Mouse (Mus musculus) kidney, adult 2 months (tissue): ENCODE data around the gene Eef1akmt1.

Experiments used
- CTCF ChIP-seq: fragments of 200-500 bp; conservative IDR thresholded peaks from 2 replicates; pipeline ENCODE4 v1.5.1; 2011; ENCODE audit warnings: low read depth, mild to moderate bottlenecking, control low read depth, low read length, moderate library complexity, mixed read lengths; ENCODE audit not compliant: insufficient read depth, insufficient read length
- POLR2A ChIP-seq: fragments of 200-500 bp; IDR thresholded peaks from one replicate; pipeline ENCODE4 v1.6.1; 2011; ENCODE audit warnings: low read depth, low read length, control low read depth

DNA sequence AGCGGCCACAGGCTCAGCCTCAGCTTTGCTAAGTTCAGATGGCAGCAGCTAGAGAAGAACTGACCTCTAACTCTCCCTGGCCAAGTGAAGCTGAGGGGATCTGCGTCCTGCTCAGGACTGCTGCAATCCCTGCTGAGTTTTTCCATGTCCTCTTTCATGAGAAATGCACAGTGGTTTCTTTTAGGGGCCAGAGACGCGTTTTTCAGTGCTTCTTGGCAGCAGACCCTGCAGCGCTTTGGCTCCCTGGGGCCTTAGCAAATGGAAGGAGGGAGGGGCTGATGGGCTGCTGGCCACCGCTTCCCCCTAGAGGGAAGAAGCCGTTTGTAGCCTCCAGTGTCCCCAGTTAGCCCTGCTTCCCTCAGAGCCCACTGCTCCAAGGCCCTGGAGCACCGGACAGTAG lies 36.5 kb downstream of the Eef1akmt1 start:
- TF ChIP-seq POLR2A (no peak), CTCF (no peak)
